Mouse (Mus musculus) embryo, embryonic 11 days (tissue): ENCODE measurements around the gene Zswim3.
"Not testable (repeated sequence)": the region's sequence is repeated elsewhere in the genome, so short reads cannot be mapped to it uniquely, and the experiment has no call there.

Source experiments
- DNase-seq: peaks from one replicate; pipeline ENCODE4 v3.0.0-alpha.2; 2015

Zswim3 gene

DNA sequence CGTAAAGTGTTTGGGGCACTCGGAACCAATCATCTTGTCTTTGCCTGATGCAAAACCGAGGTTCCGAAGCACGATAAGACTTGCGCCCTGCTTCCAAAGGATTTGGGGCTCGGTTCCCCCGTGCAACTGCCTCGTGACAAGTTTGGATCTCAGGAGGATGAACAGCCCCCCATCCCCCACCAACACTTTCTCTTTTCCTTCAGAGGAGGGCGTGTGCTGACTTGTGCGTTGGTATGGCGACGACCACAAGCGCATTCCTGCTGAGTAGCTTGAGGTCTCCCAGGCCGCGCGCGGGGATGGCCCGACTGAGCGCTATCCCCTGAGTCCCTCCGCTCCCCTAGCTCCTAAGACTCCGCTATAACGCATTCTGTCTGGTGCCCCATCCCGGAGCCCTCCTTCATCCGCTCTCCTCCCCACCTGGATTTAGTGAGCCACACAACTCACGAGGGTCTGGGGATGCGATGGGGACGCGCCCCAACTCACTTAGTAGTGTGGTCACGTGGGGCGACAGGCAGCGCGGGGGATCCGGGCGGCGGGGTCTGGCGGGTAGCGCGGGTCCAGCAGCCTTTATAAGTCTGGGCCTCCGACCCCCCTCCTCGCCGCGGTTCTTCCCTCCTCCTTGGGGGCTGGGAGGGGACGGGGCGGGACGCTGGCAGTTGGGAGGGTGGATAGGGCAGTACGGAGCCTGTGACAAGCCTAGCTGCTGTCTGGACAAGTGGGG is 52.4 kb downstream of the Zswim3 start, which contains the start of gene Pltp:
Gene Pltp (minus strand): TSS at position 611 of the 721 bp plus-strand sequence.
- peak; percentile 84 for DNase-seq

DNA sequence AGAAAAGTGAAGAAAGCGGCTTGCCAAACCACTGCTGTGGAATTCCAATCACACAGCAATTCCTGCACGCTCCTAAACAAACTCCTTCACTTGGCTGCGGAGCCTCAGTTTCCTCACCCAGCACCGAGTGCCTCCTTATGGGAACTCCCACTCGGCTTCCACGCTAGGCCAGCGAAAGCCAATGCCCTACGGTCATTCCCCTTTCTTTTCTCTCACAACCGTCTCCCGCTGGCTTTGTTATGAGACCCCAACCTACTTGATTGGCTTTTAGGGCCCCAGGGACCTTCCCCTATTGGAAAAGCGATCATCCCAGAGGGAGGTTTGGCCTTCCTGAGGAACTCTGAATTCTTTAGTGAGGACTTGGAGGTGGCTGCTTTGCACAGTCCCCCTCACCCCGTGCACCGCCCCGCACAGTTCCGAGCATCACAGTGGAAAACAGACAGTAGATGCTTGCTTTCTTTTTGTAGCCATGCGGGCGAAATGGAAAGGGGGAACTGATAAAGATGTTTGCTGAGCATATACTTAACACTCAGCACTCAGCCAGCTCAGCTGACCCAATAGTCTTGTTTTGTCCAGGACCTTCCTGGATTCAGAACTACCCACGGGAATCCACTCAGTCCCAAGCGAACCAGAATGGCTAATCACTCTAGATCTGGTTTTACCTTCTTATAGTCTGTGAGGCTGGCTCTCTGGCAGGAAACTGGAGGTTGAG is 53.1 kb downstream of the Zswim3 start:
- DNase-seq, result peak; percentile 62

DNA sequence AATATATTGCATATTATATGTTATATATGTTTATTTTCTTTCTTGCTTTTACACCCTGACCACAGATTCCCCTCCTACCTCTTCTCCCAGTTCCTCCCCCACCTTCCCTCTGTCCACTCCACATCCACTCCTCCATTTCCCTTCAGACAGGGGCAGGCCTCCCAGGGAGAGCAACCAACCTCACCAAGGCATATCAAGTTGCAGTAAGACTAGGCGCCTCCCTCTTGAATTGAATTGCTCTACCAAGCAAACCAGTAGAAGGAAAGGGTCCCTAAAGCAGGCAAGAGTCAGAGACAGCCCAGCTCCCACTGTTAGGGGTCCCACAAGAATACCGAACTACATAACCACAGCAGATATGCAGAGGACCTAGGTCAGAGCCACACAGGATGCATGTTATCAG is 54.3 kb downstream of the Zswim3 start:
- peak; percentile 35 for DNase-seq

DNA sequence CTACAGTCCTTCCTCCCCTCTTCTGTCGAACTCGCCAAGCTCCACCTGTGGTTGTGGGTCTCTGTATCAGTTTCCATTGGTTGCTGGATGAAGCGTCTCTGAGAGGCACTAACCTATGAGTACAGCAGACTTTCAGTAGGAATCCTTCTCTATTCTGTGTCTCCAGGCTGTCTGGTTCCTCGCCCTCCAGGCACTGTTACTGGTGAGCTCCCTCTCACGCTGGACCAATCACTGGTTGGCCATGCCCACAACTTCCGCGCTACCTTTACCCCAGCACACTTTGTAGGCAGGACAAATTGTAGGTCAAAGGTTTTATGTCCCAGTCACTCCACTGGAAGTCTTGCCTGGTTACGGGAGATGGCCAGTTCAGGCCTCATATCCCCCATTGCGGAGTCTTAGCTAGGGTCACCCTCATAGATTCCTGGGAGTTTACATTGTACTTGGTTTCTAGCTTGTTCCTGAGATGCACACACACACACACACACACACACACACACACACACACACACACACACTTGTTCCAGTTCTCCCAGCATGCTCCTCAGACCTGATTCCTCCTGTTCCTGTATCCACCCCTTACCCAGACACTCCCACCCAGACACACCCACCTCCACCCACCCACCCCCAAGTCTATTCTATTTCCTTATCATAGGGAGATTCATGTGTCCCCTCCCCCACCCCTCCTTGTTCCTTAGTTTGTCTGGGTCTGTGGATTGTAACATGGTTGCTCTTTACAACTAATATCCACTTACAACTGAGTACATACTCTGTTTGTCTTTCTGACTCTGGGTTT is 54.9 kb downstream of the Zswim3 start:
- no peak for DNase-seq

DNA sequence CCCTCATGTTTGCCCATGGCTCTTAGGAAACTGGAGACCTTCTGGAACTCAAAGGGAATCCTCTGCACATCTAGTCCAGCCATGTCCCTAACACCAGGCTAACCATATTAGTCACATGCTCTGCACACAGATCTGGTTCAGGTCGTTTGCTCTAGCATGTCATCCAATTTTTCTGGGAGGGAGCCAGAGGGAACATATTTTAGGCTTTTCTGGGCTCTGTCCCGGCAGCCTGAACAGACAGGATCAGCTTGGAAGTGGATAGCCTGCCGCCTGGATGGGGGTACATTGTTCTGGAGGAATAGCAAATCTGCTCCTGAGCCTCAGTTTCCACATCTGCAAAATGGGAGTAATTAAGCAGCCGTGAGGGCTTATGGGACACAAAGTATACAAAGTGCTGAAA is 56.2 kb downstream of the Zswim3 start:
- no peak for DNase-seq

DNA sequence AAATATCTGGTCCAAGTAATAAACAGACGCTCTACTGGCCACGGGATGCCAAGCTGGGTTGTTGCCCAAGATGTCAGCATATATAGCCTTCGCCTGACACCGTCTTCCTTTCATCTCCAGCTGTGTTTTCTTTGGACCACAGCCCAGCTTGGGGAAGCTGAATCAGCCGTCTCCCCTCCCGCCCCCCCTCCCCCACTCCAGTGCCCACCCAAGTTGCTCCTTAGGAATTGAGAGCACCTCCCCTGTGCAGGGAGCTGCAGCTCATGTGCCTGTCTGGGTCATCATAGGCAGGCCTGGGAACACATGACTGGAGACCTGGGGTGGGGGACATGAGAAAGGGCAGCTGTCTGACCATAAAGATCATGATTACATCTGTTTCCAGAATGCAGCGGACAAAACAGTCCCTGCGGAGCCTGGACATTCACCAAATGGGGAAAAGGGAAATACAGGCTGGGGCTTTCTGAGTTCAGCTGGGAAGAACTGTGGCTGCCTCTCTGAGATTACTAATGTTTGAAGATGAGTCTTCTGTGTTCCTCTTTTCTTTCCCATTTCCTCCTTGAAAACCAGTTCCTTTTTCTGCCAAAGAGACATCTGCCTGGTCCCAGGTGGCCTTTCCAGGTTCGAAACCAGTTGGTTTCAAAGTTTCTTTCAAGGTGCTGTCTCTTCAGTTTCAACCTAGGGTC is 57.4 kb downstream of the Zswim3 start:
- DNase-seq, result peak; percentile 73

DNA sequence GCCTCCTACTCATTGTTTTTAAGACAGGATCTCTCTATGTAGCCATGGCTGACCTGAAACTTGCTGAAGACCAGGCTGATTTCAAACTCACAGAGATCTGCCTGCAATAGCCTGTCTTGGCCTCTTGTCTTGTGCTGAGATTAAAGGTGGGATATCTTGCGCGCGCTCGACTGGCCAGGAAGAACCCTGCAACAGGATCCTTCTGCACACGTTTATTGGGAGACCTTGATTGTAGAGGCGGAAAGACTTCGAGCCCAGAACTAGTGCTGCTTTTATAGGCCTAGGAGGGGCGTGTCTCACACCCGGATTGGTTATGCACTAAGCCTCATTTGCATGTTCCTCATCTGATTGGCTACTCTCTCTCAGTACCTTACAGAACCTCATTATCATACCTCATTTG is 58.5 kb downstream of the Zswim3 start:
- not testable (repeated sequence) for DNase-seq

DNA sequence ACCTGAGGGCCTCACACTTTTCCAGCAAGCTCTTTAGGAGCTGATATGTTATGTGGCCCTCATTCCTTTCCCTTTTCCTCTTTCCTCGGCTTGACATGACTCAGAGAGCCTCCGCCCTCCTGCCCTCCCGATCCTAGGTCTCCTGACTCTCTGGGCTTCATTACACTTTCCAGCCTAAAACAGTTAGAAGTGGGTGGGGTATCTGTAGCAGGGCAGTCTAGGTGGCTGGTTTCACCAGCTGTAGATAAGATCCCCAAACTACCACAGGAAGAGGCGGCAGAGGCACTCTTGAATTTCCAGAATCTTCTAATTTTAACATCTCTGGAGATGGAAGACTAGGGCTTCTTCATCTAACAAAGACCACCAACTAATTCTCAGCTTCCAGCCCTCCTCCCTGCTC is 59.7 kb downstream of the Zswim3 start:
- no peak for DNase-seq

DNA sequence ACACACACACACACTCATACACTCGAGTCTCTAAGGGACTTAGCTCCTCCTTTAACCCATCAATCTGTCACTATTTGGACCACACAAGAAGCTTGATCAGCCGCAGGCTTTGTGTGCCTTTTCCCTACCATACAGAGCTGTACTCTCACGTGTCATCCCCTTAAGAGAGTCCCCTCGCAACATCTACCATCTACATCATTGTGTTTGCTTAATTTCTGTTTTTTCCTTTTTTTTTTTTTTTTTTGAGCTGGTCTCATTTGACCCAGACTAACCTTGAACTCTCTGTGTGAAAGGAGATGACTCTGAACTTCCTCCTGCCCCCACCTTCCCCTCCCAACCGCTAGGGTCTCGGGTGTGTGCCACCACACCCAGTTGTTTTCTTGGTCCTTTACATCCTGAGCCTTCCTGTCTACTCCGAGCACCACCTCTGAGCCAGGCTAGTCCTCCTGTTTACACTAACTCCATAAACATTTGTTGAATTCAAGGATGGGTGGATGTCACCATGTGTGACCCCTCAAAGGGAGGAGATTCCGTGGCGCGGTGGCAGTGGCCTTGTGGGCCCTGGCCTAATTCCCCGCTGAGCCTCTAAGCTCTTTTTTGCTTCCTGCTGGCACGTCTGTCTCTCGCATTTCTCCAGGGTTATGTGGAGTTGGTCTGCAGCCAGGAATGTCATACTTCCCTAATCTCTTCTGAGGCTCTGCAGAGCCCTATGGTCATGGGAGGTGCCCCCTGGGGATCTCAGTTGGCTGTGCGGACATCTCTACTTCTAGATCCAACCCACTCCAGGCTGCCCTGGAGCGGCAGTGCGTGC is 62.0 kb downstream of the Zswim3 start:
- DNase-seq, result peak; percentile 33

DNA sequence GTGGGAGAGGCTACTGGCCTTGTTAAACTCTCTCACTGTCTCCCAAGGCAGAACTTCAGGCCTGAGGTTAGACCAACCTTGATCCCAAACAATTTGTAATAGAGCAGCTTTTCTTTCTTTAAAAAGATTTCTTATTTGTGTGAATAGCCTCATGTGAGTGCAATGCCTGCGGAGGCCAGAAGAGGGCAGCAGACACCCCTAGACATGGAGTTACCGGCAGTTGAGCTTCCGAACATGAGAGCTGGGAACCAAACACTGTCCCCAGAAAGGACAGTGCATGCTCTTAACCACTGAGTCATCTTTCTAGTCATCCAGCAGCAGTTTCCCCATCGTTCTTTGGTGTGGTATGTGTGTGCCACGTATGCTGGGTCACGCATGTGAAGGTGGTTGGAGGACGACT is 62.7 kb downstream of the Zswim3 start:
- no peak for DNase-seq

DNA sequence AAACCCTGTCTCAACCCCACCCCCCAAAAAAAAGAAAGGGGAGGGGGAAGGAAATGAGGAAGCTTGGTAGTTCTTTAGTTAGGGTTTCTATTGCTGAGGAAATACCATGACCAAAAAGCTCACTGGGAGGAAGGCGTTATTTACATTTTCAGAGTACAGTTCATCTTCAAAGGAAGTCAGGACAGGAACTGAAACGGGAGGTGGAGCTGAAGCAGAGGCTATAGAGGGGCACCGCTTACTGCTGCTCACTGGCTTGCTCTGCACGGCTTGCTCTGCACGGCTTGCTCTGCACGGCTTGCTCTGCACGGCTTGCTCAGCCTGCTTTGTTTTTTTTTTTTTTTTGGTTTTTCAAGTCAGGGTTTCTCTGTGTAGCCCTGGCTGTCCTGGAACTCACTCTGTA is 63.6 kb downstream of the Zswim3 start:
- DNase-seq, result no peak
